Mouse (Mus musculus) 3134 (cell line): ENCODE results near the gene Rdh5.

Experiments
- DNase-seq: peaks from one replicate; pipeline ENCODE4 v3.0.0-alpha.2; 2011; ENCODE audit warnings: low spot score; ENCODE audit not compliant: insufficient read length; ENCODE audit errors: extremely low read depth

Rdh5 gene

GRCm38 (mm10) chr10:128909567-128910028, 13.1 kb downstream of the Rdh5 start:
- DNase-seq = peak; percentile 92

GRCm38 (mm10) chr10:128908778-128909448, 13.8 kb downstream of the Rdh5 start:
- no peak for DNase-seq

GRCm38 (mm10) chr10:128904812-128905211, 17.9 kb downstream of the Rdh5 start:
- DNase-seq = no peak

GRCm38 (mm10) chr10:128902409-128902988, 20.2 kb downstream of the Rdh5 start:
- DNase-seq = no peak

- DNase-seq = no peak
Observed at GRCm38 (mm10) chr10:128901409-128901808, 21.3 kb downstream of the Rdh5 start.

- DNase-seq = no peak
Observed at GRCm38 (mm10) chr10:128900698-128901097, 22.0 kb downstream of the Rdh5 start, which contains the start of gene Cd63. Gene Cd63 (plus strand): TSS chr10:128900989.

- no peak for DNase-seq
Observed at GRCm38 (mm10) chr10:128899759-128900490, 22.8 kb downstream of the Rdh5 start.

GRCm38 (mm10) chr10:128897501-128897900, 25.2 kb downstream of the Rdh5 start:
- no peak for DNase-seq

- DNase-seq = no peak
Observed at GRCm38 (mm10) chr10:128896807-128897206, 25.9 kb downstream of the Rdh5 start.

- no peak for DNase-seq
Observed at GRCm38 (mm10) chr10:128895952-128896693, 26.6 kb downstream of the Rdh5 start.

GRCm38 (mm10) chr10:128895437-128895836, 27.3 kb downstream of the Rdh5 start:
- DNase-seq = no peak

GRCm38 (mm10) chr10:128892246-128892645, 30.4 kb downstream of the Rdh5 start:
- DNase-seq = no peak

GRCm38 (mm10) chr10:128891296-128892094, 31.2 kb downstream of the Rdh5 start, which contains the start of gene Gdf11:
Gene Gdf11 (minus strand): TSS chr10:128891718.
- peak; percentile 71 for DNase-seq

GRCm38 (mm10) chr10:128890383-128891295, 32.0 kb downstream of the Rdh5 start:
- peak; percentile 80 for DNase-seq

- no peak for DNase-seq
Observed at GRCm38 (mm10) chr10:128889846-128890245, 32.8 kb downstream of the Rdh5 start.

GRCm38 (mm10) chr10:128888941-128889827, 33.5 kb downstream of the Rdh5 start:
- DNase-seq = no peak

- DNase-seq = no peak
Observed at GRCm38 (mm10) chr10:128882067-128882466, 40.6 kb downstream of the Rdh5 start.

- DNase-seq = no peak
Observed at GRCm38 (mm10) chr10:128878811-128879210, 43.9 kb downstream of the Rdh5 start.
